8 mouse cellular contexts compared by ENCODE assay signal in the genomic region with DNA sequence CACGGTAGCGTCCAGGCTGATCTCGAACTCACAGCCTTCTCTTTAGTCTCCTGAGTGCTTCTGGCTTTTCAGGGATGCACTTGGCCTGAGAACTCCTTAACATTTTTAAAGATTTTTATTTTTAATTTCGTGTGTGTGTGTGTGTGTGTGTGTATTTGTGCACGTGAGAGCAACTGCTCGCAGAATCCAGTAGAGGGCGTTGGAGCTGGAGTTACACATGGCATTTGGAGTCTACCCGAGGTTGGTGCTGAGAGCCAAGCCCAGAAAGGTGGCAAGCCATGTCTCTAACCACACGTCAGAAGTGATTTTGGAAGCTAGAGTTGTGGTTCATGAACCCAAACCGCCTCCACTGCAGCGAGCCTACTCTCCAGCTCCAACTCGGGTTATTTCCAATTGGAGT. TPM values are rescaled to one million over a fixed set of nuclear protein-coding genes. Genes with fewer than 3 reads are reported as not detected.
DNase-seq lines count a peak whose midpoint lies in the region; ATAC-seq and TF ChIP-seq lines count a peak whose summit lies in the region.

No protein-coding gene starts in this region.

- ATAC-seq in intestine, embryonic 14.5 days (replicated peaks; ENCODE audit: low FRiP score, low TSS enrichment, low read depth), result no peak

- H3K36me3 ChIP-seq in thymus, adult 2 months (ENCODE audit: control insufficient read depth, insufficient read depth, low read length), result peaks cover 5% of the 10 kb centered on the region; the same call in 1 of the 2 replicates
- H3K36me3 ChIP-seq in intestine, embryonic 14.5 days (ENCODE audit: control insufficient read depth, insufficient read depth, low read length), result peaks cover 15% of the 10 kb centered on the region

- WGBS in thymus, adult 2 months, result 55% methylated on average over 12 of the region's 12 CpGs
- 49% methylated on average over 12 of the region's 12 CpGs for WGBS in intestine, embryonic 14.5 days

- H3K4me1 ChIP-seq in thymus, adult 2 months (replicated peaks; ENCODE audit: control insufficient read depth, insufficient read depth, low read length), result peaks cover 6% of the 10 kb centered on the region
- H3K4me1 ChIP-seq in intestine, embryonic 14.5 days (replicated peaks; ENCODE audit: control insufficient read depth, insufficient read depth, low read length), result peaks cover 7% of the 10 kb centered on the region

- H3K4me2 ChIP-seq in intestine, embryonic 14.5 days (ENCODE audit: low read length), result peak overlapping the region; percentile 92

- no peak for TF ChIP-seq POLR2A in thymus, adult 2 months (IDR thresholded peaks at IDR 0.05; ENCODE audit: control insufficient read depth, extremely low read depth, insufficient read depth, low read length, poor library complexity)

- peak overlapping the region; percentile 91 for H3K4me3 ChIP-seq in thymus, adult 2 months (ENCODE audit: control insufficient read depth, insufficient read depth, low read length)
- H3K4me3 ChIP-seq in intestine, embryonic 14.5 days (ENCODE audit: low read depth, low read length), result peak overlapping the region; percentile 96

- no peak for TF ChIP-seq CTCF in thymus, adult 2 months (IDR thresholded peaks at IDR 0.05; ENCODE audit: borderline replicate concordance, control insufficient read depth, extremely low read depth, insufficient read depth, low read length, poor library complexity)

- no peaks in the 10 kb centered on the region for H3K27me3 ChIP-seq in thymus, adult 2 months (ENCODE audit: control insufficient read depth, insufficient read depth, low read length)
- no peaks in the 10 kb centered on the region for H3K27me3 ChIP-seq in intestine, embryonic 14.5 days (replicated peaks; ENCODE audit: control insufficient read depth, insufficient read depth, low read length)

- DNase-seq in adrenal gland, postnatal 14 days, result peak; percentile 49
- no peak for DNase-seq in adrenal gland, postnatal 36 days
- DNase-seq in thymus, adult 2 months, result no peak
- DNase-seq in thymus, postnatal 10 days (ENCODE audit: low spot score in 2 of 2), result no peak
- DNase-seq in intestine, embryonic 14.5 days (ENCODE audit: low spot score), result no peak
- DNase-seq in natural killer cell, adult 2 months (ENCODE audit: low spot score in 2 of 2), result peak; percentile 8 to 24
- DNase-seq in urinary bladder, postnatal 14 days (ENCODE audit: low spot score), result no peak
- DNase-seq in spleen, postnatal 10 days (ENCODE audit: low spot score in 2 of 2), result no peak

- H3K9me3 ChIP-seq in intestine, embryonic 14.5 days (ENCODE audit: control insufficient read depth, low read length), result no peaks in the 10 kb centered on the region

- H3K9ac ChIP-seq in intestine, embryonic 14.5 days (ENCODE audit: low read length), result peak overlapping the region; percentile 96

- no peak overlapping the region for H3K27ac ChIP-seq in thymus, adult 2 months (ENCODE audit: control insufficient read depth, insufficient read depth, low read length)
- 0 out of 2 replicates have a peak overlapping the region, but pooled peaks have one; percentile 59 for H3K27ac ChIP-seq in intestine, embryonic 14.5 days (ENCODE audit: low read depth)

RNA-seq across cellular contexts. Expression of gene Jagn1, which starts 0.7 kb away (rescaled TPM):
- 54.1 and 54.8 TPM in 2 replicates for total RNA-seq in adrenal gland, postnatal 14 days (2021)
- 10 to 100 TPM; 45.0 to 50.6 TPM for total RNA-seq in adrenal gland, postnatal 36 days (2021)
- 69.6 and 75.5 TPM in 2 replicates for polyA plus RNA-seq in thymus, adult 2 months (2012; rRNA removed)
- polyA plus RNA-seq in intestine, embryonic 14.5 days (2014; fragmentation: Nextera tagmentation; extraction: Ambion mirVana), result 80.0 and 84.6 TPM in 2 replicates

RNA-seq across cellular contexts. Expression of gene Cidec, which starts 7.5 kb away (rescaled TPM):
- total RNA-seq in adrenal gland, postnatal 14 days (2021), result 388 and 421 TPM in 2 replicates
- 100 to 1,000 TPM; 344 to 362 TPM for total RNA-seq in adrenal gland, postnatal 36 days (2021)
- 103 and 116 TPM in 2 replicates for polyA plus RNA-seq in thymus, adult 2 months (2012; rRNA removed)
- polyA plus RNA-seq in intestine, embryonic 14.5 days (2014; fragmentation: Nextera tagmentation; extraction: Ambion mirVana), result 2.2 and 3.1 TPM in 2 replicates

RNA-seq across cellular contexts. Expression of gene Il17re, which starts 15.2 kb away (rescaled TPM):
- 1.5 and 2.8 TPM in 2 replicates for total RNA-seq in adrenal gland, postnatal 14 days (2021)
- under 1 TPM; 0.50 to 0.76 TPM for total RNA-seq in adrenal gland, postnatal 36 days (2021)
- polyA plus RNA-seq in thymus, adult 2 months (2012; rRNA removed), result 22.8 and 32.5 TPM in 2 replicates
- 8.4 and 9.0 TPM in 2 replicates for polyA plus RNA-seq in intestine, embryonic 14.5 days (2014; fragmentation: Nextera tagmentation; extraction: Ambion mirVana)

RNA-seq across cellular contexts. Expression of gene Rpusd3, which starts 24.0 kb away (rescaled TPM):
- total RNA-seq in adrenal gland, postnatal 14 days (2021), result 11.3 and 16.9 TPM in 2 replicates
- total RNA-seq in adrenal gland, postnatal 36 days (2021), result 1 to 10 TPM; 4.6 to 7.2 TPM
- polyA plus RNA-seq in thymus, adult 2 months (2012; rRNA removed), result 81.6 and 94.5 TPM in 2 replicates
- polyA plus RNA-seq in intestine, embryonic 14.5 days (2014; fragmentation: Nextera tagmentation; extraction: Ambion mirVana), result 21.9 and 27.4 TPM in 2 replicates

RNA-seq across cellular contexts. Expression of gene Il17rc, which starts 28.1 kb away (rescaled TPM):
- total RNA-seq in adrenal gland, postnatal 14 days (2021), result 18.2 and 19.3 TPM in 2 replicates
- total RNA-seq in adrenal gland, postnatal 36 days (2021), result 10 to 100 TPM; 18.1 to 19.5 TPM
- 14.3 and 15.4 TPM in 2 replicates for polyA plus RNA-seq in thymus, adult 2 months (2012; rRNA removed)
- 15.3 and 18.5 TPM in 2 replicates for polyA plus RNA-seq in intestine, embryonic 14.5 days (2014; fragmentation: Nextera tagmentation; extraction: Ambion mirVana)

Comparison
In these comparisons a context has a peak if more than half of its experiments do, and no peak if none do; other contexts are left out.
1. DNase-seq: peak in adrenal gland, postnatal 14 days (single experiment) and natural killer cell, adult 2 months (2 of 2); none in adrenal gland, postnatal 36 days (0 of 2), thymus, adult 2 months (single experiment), thymus, postnatal 10 days (0 of 2), intestine, embryonic 14.5 days (single experiment), urinary bladder, postnatal 14 days (single experiment) and spleen, postnatal 10 days (0 of 2).